Mouse (Mus musculus) bone marrow macrophage, adult 2 months (primary cell): Measurements from ENCODE around the gene Dscaml1.

Source experiments
- CTCF ChIP-seq: IDR thresholded peaks from 2 replicates; pipeline ENCODE4 v1.5.1; 2012; ENCODE audit warnings: low read depth, mild to moderate bottlenecking, low read length, moderate library complexity
- POLR2A ChIP-seq: IDR thresholded peaks from 2 replicates; pipeline ENCODE4 v1.6.1; 2012; ENCODE audit warnings: mild to moderate bottlenecking, low read depth, low read length, borderline replicate concordance

DNA sequence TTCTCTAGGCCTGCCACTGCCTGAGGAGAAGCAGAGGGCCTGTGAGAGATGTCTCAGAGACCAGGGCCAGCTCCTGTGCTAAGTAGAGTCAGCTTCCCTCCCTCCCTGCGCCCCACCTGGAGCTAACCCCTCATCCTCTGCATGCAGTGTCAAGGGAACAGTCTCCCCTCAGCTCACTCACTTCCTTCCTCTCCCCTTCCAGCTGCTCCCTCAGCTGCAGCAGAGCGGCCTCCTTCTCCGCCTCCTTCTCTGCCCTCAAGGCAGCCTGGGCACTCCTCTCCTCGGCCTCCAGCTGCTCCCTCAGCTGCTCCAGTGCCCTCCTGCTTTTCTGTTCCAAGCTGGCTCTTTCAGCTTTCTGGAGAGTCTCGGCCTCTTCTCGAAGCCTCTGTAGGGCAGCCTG lies 352.8 kb downstream of the Dscaml1 start:
- no peak for TF ChIP-seq CTCF
- TF ChIP-seq POLR2A, result no peak
